Mouse (Mus musculus) right cerebral cortex, adult 18-20 months (tissue): ENCODE results near the gene Odf2.

ENCODE experiments used
- DNase-seq: peaks from one replicate; pipeline ENCODE4 v3.0.0; 2022; ENCODE audit warnings: mixed read lengths

The Odf2 gene

DNA sequence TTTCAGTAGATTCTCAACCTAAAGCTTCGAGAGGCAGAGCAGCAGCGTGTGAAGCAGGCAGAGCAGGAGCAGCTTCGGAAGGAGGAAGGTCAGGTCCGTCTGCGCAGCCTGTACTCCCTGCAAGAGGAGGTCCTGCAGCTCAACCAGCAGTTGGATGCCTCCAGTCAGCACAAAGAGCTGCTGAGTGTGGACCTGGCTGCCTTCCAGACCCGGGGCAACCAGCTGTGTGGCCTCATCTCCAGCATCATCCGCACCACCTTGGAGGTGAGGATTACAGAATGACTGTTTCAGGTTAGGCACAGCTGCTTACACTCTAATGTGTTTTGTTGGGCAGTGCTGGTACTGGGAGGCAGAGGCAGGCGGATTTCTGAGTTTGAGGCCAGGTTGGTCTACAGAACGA lies 51.1 kb downstream of the Odf2 start:
- DNase-seq, result no peak

DNA sequence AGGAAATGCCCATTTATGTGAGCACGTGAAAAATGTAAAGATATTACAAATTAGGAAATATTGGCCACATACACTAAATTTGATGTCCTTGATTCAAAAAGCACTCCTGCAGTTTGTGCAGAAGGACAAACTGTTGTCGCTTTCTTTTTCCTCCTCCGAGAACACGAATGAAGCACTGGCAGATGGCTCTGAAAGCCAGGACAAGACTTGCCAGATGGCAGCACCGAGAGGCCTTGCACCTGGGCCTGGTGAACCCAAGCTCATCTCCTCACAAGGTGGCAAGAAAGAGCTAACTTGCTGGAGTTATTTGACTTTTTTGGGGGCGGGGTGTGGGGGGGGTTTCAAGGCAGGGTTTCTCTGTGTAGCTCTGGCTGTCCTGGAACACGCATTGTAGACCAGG lies 51.8 kb downstream of the Odf2 start:
- no peak for DNase-seq

DNA sequence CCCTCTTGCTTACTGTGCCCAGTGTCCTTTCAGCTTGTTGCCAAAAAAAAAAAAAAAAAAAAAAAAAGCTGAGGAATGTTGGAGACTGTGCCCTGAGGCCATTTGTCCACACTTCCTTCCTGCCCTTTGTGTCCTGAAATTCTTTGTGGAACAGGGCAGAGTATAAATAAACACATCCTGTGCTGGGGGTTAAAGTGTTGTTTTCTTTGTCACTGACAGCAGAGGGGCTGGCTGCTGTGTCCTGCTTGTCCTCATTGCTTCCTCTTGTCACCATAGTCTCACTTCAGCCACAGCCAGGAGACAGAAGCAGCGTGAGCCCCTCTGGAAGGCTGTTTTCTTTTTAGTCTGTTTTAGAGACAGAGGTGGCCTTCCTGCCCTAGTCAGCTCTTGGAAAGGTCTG lies 55.7 kb downstream of the Odf2 start:
- DNase-seq, result no peak

DNA sequence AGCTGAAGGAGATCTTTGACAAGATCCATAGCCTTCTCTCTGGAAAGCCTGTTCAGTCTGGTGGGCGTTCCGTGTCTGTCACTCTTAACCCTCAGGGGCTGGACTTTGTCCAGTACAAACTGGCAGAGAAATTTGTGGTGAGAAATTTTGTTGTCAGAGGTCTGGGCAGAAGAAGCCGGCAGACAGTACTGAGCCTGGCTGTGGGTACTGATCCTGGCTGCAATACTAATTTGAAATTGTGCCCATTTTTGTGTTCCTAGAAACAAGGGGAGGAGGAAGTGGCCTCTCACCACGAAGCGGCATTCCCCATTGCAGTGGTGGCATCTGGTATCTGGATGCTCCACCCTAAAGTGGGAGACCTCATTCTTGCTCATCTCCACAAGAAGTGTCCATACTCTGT lies 59.9 kb downstream of the Odf2 start:
- DNase-seq, result no peak

DNA sequence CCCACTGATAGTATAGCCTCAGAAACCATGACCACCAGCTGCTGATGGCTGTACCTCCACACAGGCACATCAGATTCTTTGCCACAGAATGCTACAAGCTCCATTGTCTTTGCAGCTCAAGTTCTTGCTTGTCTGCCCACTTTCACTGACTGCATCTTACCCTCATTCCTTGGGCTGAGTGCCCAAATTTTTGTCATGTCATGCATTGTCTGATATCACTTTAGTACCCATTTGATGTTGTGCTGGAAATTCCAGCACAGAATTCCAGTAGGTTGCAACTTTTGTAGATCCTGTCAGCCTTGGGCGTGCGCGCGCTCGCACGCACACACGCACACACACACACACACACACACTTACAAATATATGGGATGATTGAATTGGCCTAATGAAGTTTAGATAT lies 72.2 kb downstream of the Odf2 start:
- DNase-seq, result no peak

DNA sequence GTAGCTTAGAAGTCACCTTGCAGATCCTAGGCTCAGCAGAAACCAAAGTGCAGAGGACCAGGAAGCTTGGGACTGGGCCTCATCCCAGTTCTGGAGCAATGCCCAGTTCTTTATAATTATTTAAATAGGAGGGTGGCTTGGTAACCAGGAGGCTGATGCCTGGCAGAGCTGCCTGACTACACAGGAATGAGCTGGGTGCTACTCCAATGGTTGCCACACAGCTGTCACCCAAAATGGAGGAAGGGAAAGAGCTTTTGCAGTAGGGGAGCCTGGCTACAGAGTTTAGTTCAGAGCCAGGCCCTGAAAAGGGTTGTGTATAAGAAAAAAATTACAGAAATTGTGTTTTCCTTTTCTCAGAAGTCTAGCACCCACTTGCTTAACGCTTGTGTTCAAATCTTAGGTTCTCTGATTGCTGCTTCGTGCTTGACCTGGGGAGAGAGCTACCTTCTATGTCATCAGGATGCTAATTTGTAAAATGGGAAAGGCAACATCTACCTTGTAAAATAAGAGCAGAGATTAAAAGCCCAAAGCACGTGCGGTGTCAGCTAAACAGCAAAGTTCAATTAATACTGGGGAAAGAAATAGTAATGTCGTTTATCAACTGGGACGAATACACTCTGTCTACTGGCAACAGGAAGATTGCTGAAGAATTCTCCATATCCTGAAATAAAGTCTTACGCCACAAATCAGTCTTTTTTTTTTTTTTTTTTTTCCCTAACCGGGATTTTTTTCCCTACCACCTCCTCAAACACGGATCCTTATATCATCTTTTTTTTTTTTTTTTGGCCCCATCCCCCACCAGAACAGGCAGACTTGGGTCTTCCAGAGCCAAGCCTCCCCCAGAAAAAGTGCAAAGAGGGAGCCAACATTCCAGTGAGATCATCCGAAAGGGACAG lies 75.6 kb downstream of the Odf2 start:
- DNase-seq, result peak; percentile 50

DNA sequence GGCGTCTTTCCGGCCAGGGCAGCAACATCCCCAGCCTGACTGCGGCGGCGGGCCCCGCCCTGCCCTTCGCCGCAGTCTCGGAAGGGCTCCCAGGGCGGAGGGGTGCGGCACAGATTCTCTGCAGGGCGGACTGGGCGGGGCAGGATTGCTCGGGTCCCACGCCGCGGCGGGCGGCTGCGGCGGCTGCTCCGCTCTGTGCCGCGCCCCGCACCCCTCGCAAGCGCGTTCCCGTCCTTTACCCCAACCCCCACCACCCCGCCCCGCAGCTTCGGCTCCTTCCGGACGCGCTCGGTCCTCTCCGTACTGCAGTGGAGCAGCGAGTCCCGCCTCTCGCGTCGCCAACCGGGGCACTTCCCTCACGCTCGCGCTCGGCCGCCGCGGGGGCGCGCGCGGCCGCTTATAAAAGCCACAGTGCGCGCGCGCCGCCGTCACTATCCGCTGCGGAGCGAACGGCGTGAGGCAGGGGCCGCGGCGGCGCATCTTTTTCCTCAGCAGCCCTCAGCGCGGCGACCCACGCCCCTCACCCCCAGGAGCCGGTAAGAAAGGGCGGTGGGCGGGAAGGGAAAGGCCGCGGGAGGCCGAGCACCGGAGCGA lies 76.3 kb downstream of the Odf2 start, which contains the start of gene Sptan1:
Gene Sptan1 (plus strand): TSS at position 311 of the 594 bp plus-strand sequence.
- DNase-seq, result peak; percentile 95

DNA sequence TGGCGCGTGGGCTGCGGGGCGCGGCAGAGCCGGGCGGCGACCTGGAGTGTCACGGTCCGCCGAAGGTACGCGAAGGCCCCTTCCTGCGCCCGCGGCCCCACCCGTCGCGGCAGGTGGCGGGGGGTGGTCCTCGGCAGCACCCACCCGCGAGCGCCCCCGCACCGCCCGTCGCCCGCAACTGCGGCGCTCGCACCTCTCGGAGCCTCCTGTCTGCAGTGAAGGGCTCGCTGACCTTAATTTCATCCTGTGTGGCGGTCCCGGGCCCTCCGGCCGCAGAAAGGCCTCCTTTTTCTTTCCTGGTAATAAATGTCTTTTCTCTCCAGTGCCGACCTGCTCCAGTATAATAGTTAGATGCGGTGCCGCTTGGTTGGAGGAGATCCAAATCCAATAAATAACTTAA lies 76.9 kb downstream of the Odf2 start:
- DNase-seq, result peak; percentile 54

DNA sequence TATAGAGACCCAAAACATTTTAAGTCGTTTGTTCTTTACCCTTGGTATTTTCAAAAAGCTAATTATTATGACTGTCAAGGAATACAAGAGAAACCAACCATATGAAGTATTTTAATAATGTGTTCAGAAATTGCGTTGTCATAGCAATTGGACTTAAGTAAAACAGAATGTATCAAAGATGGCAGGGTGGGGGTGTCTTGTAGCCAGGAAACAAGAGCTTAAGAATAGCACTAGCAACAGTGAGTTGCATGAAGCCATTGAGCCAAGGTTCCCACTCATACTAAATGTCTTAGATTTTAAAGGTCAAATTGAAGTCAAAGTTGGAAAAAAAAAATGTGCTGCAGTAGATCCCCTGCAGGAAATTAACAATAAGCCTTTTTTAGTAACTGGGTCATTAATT lies 77.8 kb downstream of the Odf2 start:
- DNase-seq, result no peak

DNA sequence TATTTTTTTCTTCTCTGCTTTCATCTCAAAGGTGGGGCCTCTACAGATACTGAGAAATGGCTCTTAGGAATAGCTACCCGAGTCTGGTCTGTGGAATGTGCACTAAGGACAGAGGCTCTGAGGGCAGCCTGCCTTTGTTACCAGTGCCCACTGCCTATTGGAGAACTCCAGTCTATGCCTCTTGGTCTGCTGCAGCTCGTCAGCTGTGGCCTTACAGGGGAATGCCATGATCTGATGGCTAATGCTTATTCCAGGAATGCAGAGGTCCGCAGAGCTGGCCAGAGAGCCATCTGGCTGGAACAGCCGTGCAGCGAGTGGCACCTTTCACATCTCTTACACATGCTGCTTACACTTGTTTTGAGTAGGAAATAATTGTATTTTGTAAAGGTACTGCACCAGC lies 78.7 kb downstream of the Odf2 start:
- DNase-seq, result no peak

DNA sequence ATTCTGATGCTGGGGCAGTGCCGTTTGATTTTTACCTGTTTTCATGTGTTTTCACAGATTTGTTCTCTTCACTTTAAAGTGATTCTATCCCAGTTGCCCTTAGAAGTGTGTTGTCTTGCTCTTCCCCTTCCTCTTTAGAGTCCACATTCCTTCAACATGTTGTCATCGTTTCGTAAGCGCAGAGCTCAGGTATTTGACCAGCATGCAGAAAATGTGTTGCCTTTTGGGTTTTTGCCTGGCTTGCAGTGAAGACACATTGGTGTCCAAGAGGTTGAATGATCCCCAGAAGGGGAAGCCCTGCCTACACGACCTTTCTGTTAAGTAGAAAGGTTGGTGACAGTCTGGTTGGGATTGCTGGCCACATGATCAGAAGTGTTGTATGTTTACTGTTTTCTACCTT lies 79.6 kb downstream of the Odf2 start:
- no peak for DNase-seq

DNA sequence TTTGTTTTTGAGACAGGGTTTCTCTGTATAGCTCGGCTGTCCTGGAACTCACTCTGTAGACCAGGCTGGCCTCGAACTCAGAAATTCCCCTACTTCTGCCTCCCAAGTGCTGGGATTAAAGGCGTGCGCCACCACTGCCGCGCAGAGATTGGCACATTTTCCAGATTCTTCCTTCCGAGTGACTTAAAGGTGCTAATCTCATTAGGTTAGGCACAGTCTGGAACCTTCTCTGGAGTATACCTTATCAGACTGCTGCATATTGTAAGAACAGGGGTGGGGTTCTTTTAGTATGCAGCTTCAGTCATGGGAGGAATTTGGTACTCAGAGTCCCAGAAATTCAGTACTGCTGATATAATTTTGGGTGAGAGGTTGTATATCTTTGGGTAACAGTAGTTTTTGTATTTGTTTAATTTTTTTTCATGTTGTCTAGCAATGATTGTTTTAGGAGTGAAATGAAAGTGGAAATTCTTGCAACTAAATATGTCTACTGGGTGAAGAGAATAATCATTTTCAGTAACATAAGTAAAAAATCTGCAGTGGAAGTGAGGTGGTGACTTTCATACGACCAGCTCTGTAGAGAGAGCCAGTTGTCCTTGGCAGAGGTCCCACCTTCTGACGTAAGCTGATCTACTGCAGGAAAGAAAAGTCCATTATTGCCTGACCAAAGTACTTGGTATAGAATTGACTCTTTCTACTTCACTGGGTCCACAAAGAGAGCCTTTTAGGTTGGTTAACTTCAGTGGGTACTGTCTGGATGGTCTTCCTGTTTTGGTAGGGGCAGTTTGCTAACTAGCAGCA lies 83.0 kb downstream of the Odf2 start:
- peak; percentile 60 for DNase-seq

DNA sequence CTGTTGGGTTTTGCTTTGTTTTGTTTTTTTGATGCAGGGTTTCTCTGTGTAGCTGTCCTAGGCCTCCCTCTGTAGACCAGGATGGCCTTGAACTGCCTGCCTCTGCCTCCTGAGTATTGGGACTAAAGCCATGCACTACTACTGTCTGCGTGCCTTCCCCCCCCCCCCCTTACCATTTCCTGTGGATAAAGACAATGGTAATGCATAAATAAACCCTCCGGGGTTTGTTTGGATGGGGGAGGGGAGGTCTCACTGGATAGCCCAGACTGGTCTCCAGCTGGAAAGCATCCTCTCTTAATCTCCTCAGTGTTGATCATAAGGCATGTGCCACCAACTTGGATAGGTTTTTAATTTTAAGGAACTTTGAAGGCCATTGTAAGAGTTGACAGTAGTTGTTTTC lies 84.5 kb downstream of the Odf2 start:
- no peak for DNase-seq

DNA sequence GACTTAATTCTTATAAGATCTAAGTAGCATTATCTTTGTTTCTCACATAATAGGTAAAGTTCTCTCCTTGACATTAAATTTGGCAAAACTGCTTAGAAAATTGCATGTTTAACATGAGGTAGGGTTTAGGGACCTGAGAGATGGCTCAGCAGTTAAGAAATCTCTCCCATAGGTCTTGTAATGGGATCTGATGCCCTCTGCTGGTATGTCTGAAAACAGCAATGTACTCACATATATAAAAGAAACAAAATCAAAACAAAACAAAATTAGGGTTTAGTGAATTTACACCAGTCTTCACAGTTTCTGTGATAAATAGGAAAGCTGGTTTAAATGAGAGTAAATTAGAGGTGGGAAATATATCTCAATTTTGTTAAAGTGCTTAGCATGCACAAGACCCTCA lies 88.3 kb downstream of the Odf2 start:
- DNase-seq, result no peak

DNA sequence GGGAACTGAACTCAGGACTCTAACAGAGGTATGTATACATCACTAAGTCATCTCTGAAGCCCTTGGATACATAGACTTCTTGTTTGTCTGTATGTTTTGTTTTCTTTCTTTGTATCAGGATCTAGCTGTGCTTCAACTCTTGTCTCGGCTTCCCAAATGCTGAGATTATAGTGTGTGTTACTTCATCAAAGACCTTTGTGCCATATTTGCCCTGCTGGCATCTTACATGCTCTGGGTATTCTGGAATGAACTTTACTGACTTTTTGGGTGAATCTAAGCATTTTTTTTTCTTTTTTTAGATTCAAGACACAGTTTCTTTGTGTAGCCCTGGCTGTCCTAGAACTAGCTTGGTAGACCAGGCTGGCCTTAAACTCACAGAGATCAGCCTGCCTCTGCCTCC lies 91.6 kb downstream of the Odf2 start:
- DNase-seq, result no peak
